Mouse (Mus musculus) brain, embryonic 14.5 days (tissue): Measurements from ENCODE around the gene Cars2.

Source experiments
- CTCF ChIP-seq: fragments of 200-500 bp; IDR thresholded peaks from 2 replicates; pipeline ENCODE4 v1.5.1; 2012; ENCODE audit warnings: inconsistent platforms, mild to moderate bottlenecking, moderate library complexity, borderline replicate concordance; ENCODE audit not compliant: insufficient read depth, insufficient read length; ENCODE audit errors: extremely low read depth
- POLR2A ChIP-seq: fragments of 200-500 bp; IDR thresholded peaks from 2 replicates; pipeline ENCODE4 v1.6.1; 2012; ENCODE audit warnings: mild to moderate bottlenecking, inconsistent platforms, borderline replicate concordance; ENCODE audit not compliant: poor library complexity, insufficient read depth, insufficient read length, severe bottlenecking; ENCODE audit errors: extremely low read depth

- no peak for TF ChIP-seq CTCF
- no peak for TF ChIP-seq POLR2A
Measured at GRCm38 (mm10) chr8:11518056-11518396, 32.6 kb downstream of the Cars2 start.
